In the genomic region with DNA sequence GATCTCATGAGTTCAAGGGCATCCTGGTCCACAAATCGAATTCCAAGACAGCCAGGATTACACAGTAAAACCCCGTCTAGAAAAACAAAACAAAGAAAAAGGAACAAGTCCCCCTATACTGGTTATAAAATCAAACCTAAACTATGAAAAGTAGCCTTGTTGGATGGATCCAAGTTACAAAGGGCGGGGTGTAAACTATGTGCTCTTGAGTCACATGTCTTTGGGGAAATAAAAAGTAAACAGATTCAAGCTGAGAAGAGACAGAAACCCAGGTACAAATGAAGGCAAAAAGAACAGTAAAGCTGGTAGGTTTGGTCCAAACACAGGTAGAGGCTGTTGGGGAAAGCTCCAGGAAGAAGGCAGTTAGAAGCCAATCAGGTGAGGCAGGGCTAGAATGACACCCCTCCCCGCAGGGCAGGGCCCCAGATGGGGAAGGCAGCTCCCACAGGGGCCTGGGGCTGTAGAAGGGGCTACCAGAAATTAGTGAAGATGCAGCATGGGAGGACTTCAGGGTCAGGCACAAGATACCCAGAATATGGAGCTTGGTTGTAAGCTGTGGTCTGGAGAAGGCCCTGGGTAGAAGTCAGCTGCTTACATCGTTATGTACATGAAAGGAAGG, we compare ENCODE assay signal across 11 mouse cellular contexts. TPM values are rescaled to one million over a fixed set of nuclear protein-coding genes. Genes with fewer than 3 reads are reported as not detected.
DNase-seq lines count a peak whose midpoint lies in the region; ATAC-seq and TF ChIP-seq lines count a peak whose summit lies in the region.
"Had no signal": no experiment of that assay in that cellular context is flagged by ENCODE, and none has a peak within 500 bp of the region (broad histone marks: within the 10 kb centered on the region; RNA-seq: fewer than 3 reads in every experiment).

No protein-coding gene starts in this region.

- WGBS in heart, embryonic 15.5 days: 67% methylated on average over 5 of the region's 5 CpGs
- WGBS in lung, embryonic 16.5 days: 48% methylated on average over 5 of the region's 5 CpGs
- whole genome bisulfite sequencing in lung, adult 2 months: 45% methylated on average over 5 of the region's 5 CpGs
- WGBS in intestine, embryonic 15.5 days: 43% methylated on average over 5 of the region's 5 CpGs

- no peak for TF ChIP-seq POLR2A in lung, adult 2 months (IDR thresholded peaks at IDR 0.05; ENCODE audit: borderline replicate concordance, extremely low read depth, low read depth, low read length)

- no peaks in the 10 kb centered on the region for H3K9me3 ChIP-seq in heart, embryonic 15.5 days (replicated peaks)
- no peaks in the 10 kb centered on the region for H3K9me3 ChIP-seq in lung, embryonic 16.5 days (ENCODE audit: control insufficient read depth, low read length)
- no peaks in the 10 kb centered on the region for H3K9me3 ChIP-seq in intestine, embryonic 15.5 days
- H3K9me3 ChIP-seq: midbrain, embryonic 10.5 days had no signal

- peaks cover 83% of the 10 kb centered on the region for H3K4me1 ChIP-seq in heart, embryonic 15.5 days (replicated peaks)
- peaks cover 62% of the 10 kb centered on the region for H3K4me1 ChIP-seq in lung, embryonic 16.5 days (replicated peaks; ENCODE audit: control insufficient read depth, insufficient read depth, low read length)
- H3K4me1 ChIP-seq in lung, adult 2 months (ENCODE audit: control insufficient read depth, insufficient read depth, low read length): peaks cover 42% of the 10 kb centered on the region
- peaks cover 40% of the 10 kb centered on the region for H3K4me1 ChIP-seq in intestine, embryonic 15.5 days (replicated peaks)

- no peak overlapping the region for H3K4me2 ChIP-seq in heart, embryonic 15.5 days
- no peak overlapping the region for H3K4me2 ChIP-seq in lung, embryonic 16.5 days (ENCODE audit: low read depth, low read length)
- no peak overlapping the region for H3K4me2 ChIP-seq in intestine, embryonic 15.5 days (replicated peaks)

- DNase-seq in heart, adult 18-20 months: no peak
- no peak for DNase-seq in lung, adult 2 months
- peak; percentile 56 for DNase-seq in thymus, postnatal 4 days
- DNase-seq in testis, postnatal 10 days (ENCODE audit: low spot score): no peak
- DNase-seq: cerebellum, adult 8-10 months; left cerebral cortex, postnatal 4 days; lung, postnatal 10 days had no signal

- H3K27ac ChIP-seq in heart, embryonic 15.5 days: peak overlapping the region; percentile 28
- peak overlapping the region; percentile 66; the same call in 1 of the 2 replicates for H3K27ac ChIP-seq in lung, embryonic 16.5 days (ENCODE audit: low read length)
- peak overlapping the region; percentile 37; the same call in 1 of the 2 replicates for H3K27ac ChIP-seq in intestine, embryonic 15.5 days
- H3K27ac ChIP-seq: midbrain, embryonic 10.5 days had no signal

- H3K36me3 ChIP-seq in heart, embryonic 15.5 days: no peaks in the 10 kb centered on the region
- no peaks in the 10 kb centered on the region for H3K36me3 ChIP-seq in lung, embryonic 16.5 days (ENCODE audit: control insufficient read depth, insufficient read depth, low read length)
- H3K36me3 ChIP-seq in intestine, embryonic 15.5 days: no peaks in the 10 kb centered on the region

- no peak overlapping the region for H3K9ac ChIP-seq in heart, embryonic 15.5 days
- no peak overlapping the region for H3K9ac ChIP-seq in lung, embryonic 16.5 days (ENCODE audit: low read length)
- no peak overlapping the region for H3K9ac ChIP-seq in intestine, embryonic 15.5 days

- H3K27me3 ChIP-seq in heart, embryonic 15.5 days: no peaks in the 10 kb centered on the region
- H3K27me3 ChIP-seq in lung, embryonic 16.5 days (ENCODE audit: control insufficient read depth, insufficient read depth, low read depth, low read length): no peaks in the 10 kb centered on the region
- no peaks in the 10 kb centered on the region for H3K27me3 ChIP-seq in intestine, embryonic 15.5 days (replicated peaks)

- TF ChIP-seq CTCF in lung, adult 2 months (IDR thresholded peaks at IDR 0.05; ENCODE audit: insufficient read depth, low read length): no peak

- no peak overlapping the region for H3K4me3 ChIP-seq in heart, embryonic 15.5 days
- no peak overlapping the region for H3K4me3 ChIP-seq in lung, embryonic 16.5 days (ENCODE audit: low read length)
- H3K4me3 ChIP-seq in lung, adult 2 months (replicated peaks; ENCODE audit: extremely low read depth, low read depth, low read length): no peak overlapping the region
- H3K4me3 ChIP-seq in intestine, embryonic 15.5 days (replicated peaks): no peak overlapping the region
- H3K4me3 ChIP-seq: midbrain, embryonic 10.5 days had no signal

- no peak for ATAC-seq in heart, embryonic 15.5 days (replicated peaks; ENCODE audit: insufficient number of reproducible peaks, insufficient read depth, low FRiP score, low read depth)
- no peak for ATAC-seq in lung, embryonic 16.5 days (ENCODE audit: low read depth)
- ATAC-seq in intestine, embryonic 15.5 days: peak; percentile 26; the same call in 1 of the 2 replicates

RNA-seq across cellular contexts. Expression of a gene that starts 31.4 kb away (rescaled TPM):
- polyA plus RNA-seq in heart, embryonic 15.5 days (2015; fragmentation: Nextera tagmentation; extraction: Ambion mirVana): 58.4 and 58.7 TPM in 2 replicates
- total RNA-seq in heart, adult 18-20 months (2021): 10 to 100 TPM; 29.8 to 35.7 TPM
- polyA plus RNA-seq in lung, embryonic 16.5 days (2015; fragmentation: Nextera tagmentation; extraction: Ambion mirVana): 9.4 and 9.8 TPM in 2 replicates
- polyA plus RNA-seq in lung, adult 2 months (2012; rRNA removed): 92.8 and 98.3 TPM in 2 replicates
- polyA plus RNA-seq in intestine, embryonic 15.5 days (2015; fragmentation: Nextera tagmentation; extraction: Ambion mirVana): 90.4 and 95.3 TPM in 2 replicates

RNA-seq across cellular contexts. Expression of a gene that starts 33.9 kb away (rescaled TPM):
- 0.60 TPM in 2 replicates for polyA plus RNA-seq in heart, embryonic 15.5 days (2015; fragmentation: Nextera tagmentation; extraction: Ambion mirVana)
- total RNA-seq in heart, adult 18-20 months (2021): under 1 TPM in 1 of 2 experiments, not detected in 1; 0.08 TPM
- polyA plus RNA-seq in lung, embryonic 16.5 days (2015; fragmentation: Nextera tagmentation; extraction: Ambion mirVana): 1.4 and 1.5 TPM in 2 replicates
- 0.33 and 0.65 TPM in 2 replicates for polyA plus RNA-seq in lung, adult 2 months (2012; rRNA removed)
- polyA plus RNA-seq in intestine, embryonic 15.5 days (2015; fragmentation: Nextera tagmentation; extraction: Ambion mirVana): 0.44 and 0.49 TPM in 2 replicates
